Mouse (Mus musculus) CH12.LX (cell line): ENCODE data around the gene Cbfb. TPM values are rescaled to one million over a fixed set of nuclear protein-coding genes. Genes with fewer than 3 reads are reported as not detected.

Experiments
- DNase-seq: peaks from one replicate; pipeline ENCODE4 v3.0.0-alpha.2; 2013; ENCODE audit errors: extremely low read depth
- H3K27ac ChIP-seq: 2 replicates; pipeline ENCODE4 v1.5.1; 2012; ENCODE audit warnings: low read depth, mild to moderate bottlenecking, control low read depth, moderate library complexity; ENCODE audit not compliant: insufficient read depth
- H3K27me3 ChIP-seq: replicated peaks from 2 replicates; pipeline ENCODE3; 2012; ENCODE audit warnings: inconsistent platforms
- H3K36me3 ChIP-seq, 2 experiments: replicated peaks in 1 of 2; 2 replicates each; pipeline versions ENCODE3 to v1.6.1; 2012; ENCODE audit warnings: inconsistent platforms in 1 of 2, low read length in 1 of 2, mild to moderate bottlenecking in 1 of 2, mixed read lengths in 1 of 2, moderate library complexity in 1 of 2; ENCODE audit not compliant: control insufficient read depth in 1 of 2, insufficient read depth in 1 of 2
- H3K4me1 ChIP-seq, 2 experiments: 2 replicates each; pipeline ENCODE4 v1.6.1; 2012; ENCODE audit warnings: inconsistent platforms in 1 of 2, moderate library complexity in 1 of 2; ENCODE audit not compliant: insufficient read depth in 2 of 2, control insufficient read depth in 1 of 2
- H3K4me2 ChIP-seq: 2 replicates; pipeline ENCODE4 v1.6.1; 2012; ENCODE audit warnings: low read depth, mild to moderate bottlenecking, control low read depth; ENCODE audit not compliant: poor library complexity, insufficient read depth, severe bottlenecking
- H3K4me3 ChIP-seq, 3 experiments: fragments of 150-350 bp in 1 of 3; sonication (generic) in 1 of 3; replicated peaks in 1 of 3; 2 replicates each; pipeline versions ENCODE3 to v1.5.1; 2011 to 2012; ENCODE audit warnings: low read depth in 2 of 3, low read length in 2 of 3, mild to moderate bottlenecking in 2 of 3, moderate library complexity in 2 of 3, control low read depth in 1 of 3, improper control_type of control experiment in 1 of 3, inconsistent platforms in 1 of 3, mixed read lengths in 1 of 3; ENCODE audit not compliant: poor library complexity in 1 of 3
- H3K79me2 ChIP-seq: replicated peaks from 2 replicates; pipeline ENCODE4 v1.6.1; 2012; ENCODE audit warnings: mild to moderate bottlenecking, moderate library complexity; ENCODE audit not compliant: control insufficient read depth, poor library complexity, insufficient read depth, severe bottlenecking; ENCODE audit errors: extremely low read depth
- H3K9ac ChIP-seq: 2 replicates; pipeline ENCODE4 v1.6.1; 2012; ENCODE audit warnings: low read depth, mild to moderate bottlenecking, control low read depth, moderate library complexity; ENCODE audit not compliant: insufficient read depth
- H3K9me3 ChIP-seq: replicated peaks from 2 replicates; pipeline ENCODE3; 2012; ENCODE audit warnings: low read length, inconsistent platforms, mixed read lengths
- BHLHE40 ChIP-seq: IDR thresholded peaks from 2 replicates; pipeline ENCODE4 v1.6.1; 2011; ENCODE audit warnings: mild to moderate bottlenecking, low read depth, low read length, improper control_type of control experiment
- ELF1 ChIP-seq: IDR thresholded peaks from 2 replicates; pipeline ENCODE4 v1.6.1; 2014; ENCODE audit warnings: low read depth, mild to moderate bottlenecking, inconsistent platforms, low read length, improper control_type of control experiment
- EP300 ChIP-seq: IDR thresholded peaks from 2 replicates; pipeline ENCODE4 v1.6.1; 2011; ENCODE audit warnings: low read length, improper control_type of control experiment
- ETS1 ChIP-seq: conservative IDR thresholded peaks from 2 replicates; pipeline ENCODE4 v1.6.1; 2012; ENCODE audit warnings: low read depth, mild to moderate bottlenecking, inconsistent platforms, low read length, improper control_type of control experiment, moderate library complexity
- GABPA ChIP-seq: IDR thresholded peaks from 2 replicates; pipeline ENCODE4 v1.6.1; 2012; ENCODE audit warnings: low read depth, low read length, improper control_type of control experiment, inconsistent platforms; ENCODE audit not compliant: insufficient replicate concordance
- HCFC1 ChIP-seq: IDR thresholded peaks from 2 replicates; pipeline ENCODE4 v1.6.1; 2012; ENCODE audit warnings: low read depth, mild to moderate bottlenecking, inconsistent platforms, low read length, improper control_type of control experiment
- IRF4 ChIP-seq: IDR thresholded peaks from 2 replicates; pipeline ENCODE4 v1.6.1; 2014; ENCODE audit warnings: low read depth, mild to moderate bottlenecking, inconsistent platforms, low read length, improper control_type of control experiment
- JUN ChIP-seq: IDR thresholded peaks from 2 replicates; pipeline ENCODE4 v1.6.1; 2011; ENCODE audit warnings: low read depth, mild to moderate bottlenecking, low read length, improper control_type of control experiment, moderate library complexity; ENCODE audit not compliant: insufficient read depth
- MAZ ChIP-seq: IDR thresholded peaks from 2 replicates; pipeline ENCODE4 v1.6.1; 2012; ENCODE audit warnings: low read depth, mild to moderate bottlenecking, inconsistent platforms, low read length, improper control_type of control experiment, moderate library complexity
- MEF2A ChIP-seq: IDR thresholded peaks from 2 replicates; pipeline ENCODE4 v1.6.1; 2014; ENCODE audit warnings: low read depth, mild to moderate bottlenecking, inconsistent platforms, low read length, improper control_type of control experiment, borderline replicate concordance
- MYC ChIP-seq: IDR thresholded peaks from 2 replicates; pipeline ENCODE4 v1.6.1; 2011; ENCODE audit warnings: low read depth, mild to moderate bottlenecking, improper control_type of control experiment, low read length
- NELFE ChIP-seq: IDR thresholded peaks from 2 replicates; pipeline ENCODE4 v1.6.1; 2011; ENCODE audit warnings: low read depth, low read length, improper control_type of control experiment
- POLR2A ChIP-seq: IDR thresholded peaks from 2 replicates; pipeline ENCODE4 v1.6.1; 2011; ENCODE audit warnings: low read depth, mild to moderate bottlenecking, improper control_type of control experiment, low read length
- RAD21 ChIP-seq: IDR thresholded peaks from 2 replicates; pipeline ENCODE4 v1.6.1; 2011; ENCODE audit warnings: low read depth, mild to moderate bottlenecking, low read length, improper control_type of control experiment, moderate library complexity
- RCOR1 ChIP-seq: conservative IDR thresholded peaks from 2 replicates; pipeline ENCODE4 v1.6.1; 2012; ENCODE audit warnings: low read depth, mild to moderate bottlenecking, inconsistent platforms, low read length, improper control_type of control experiment
- SMC3 ChIP-seq: IDR thresholded peaks from 2 replicates; pipeline ENCODE4 v1.6.1; 2011; ENCODE audit warnings: low read depth, low read length, improper control_type of control experiment
- TBP ChIP-seq: conservative IDR thresholded peaks from 2 replicates; pipeline ENCODE4 v1.6.1; 2011; ENCODE audit warnings: low read depth, low read length, improper control_type of control experiment
- TCF12 ChIP-seq: IDR thresholded peaks from 2 replicates; pipeline ENCODE4 v1.6.1; 2014; ENCODE audit warnings: low read depth, mild to moderate bottlenecking, inconsistent platforms, low read length, improper control_type of control experiment
- UBTF ChIP-seq: IDR thresholded peaks from 2 replicates; pipeline ENCODE4 v1.6.1; 2012; ENCODE audit warnings: low read depth, mild to moderate bottlenecking, inconsistent platforms, low read length, improper control_type of control experiment, moderate library complexity
- USF1 ChIP-seq: IDR thresholded peaks from 2 replicates; pipeline ENCODE4 v1.6.1; 2014; ENCODE audit warnings: low read depth, mild to moderate bottlenecking, inconsistent platforms, low read length, improper control_type of control experiment
- USF2 ChIP-seq: conservative IDR thresholded peaks from 2 replicates; pipeline ENCODE4 v1.6.1; 2011; ENCODE audit warnings: low read depth, low read length, improper control_type of control experiment
- dilution Hi-C: fragments of 300-500 bp; cut with MboI; formaldehyde crosslinking; loops from 2 replicates; pipeline ENCODE4 v1.14.3; 2020; ENCODE audit warnings: low sequenced_read_pairs; ENCODE audit not compliant: extremely low pct_unique_long_range_greater_than_20kb, extremely low pct_ligation_motif_present
- in situ Hi-C: fragments of 300-500 bp; cut with MboI; formaldehyde crosslinking; loops from 3 replicates; pipeline ENCODE4 v1.14.3; 2019; ENCODE audit warnings: low sequenced_read_pairs, low pct_ligation_motif_present, low pct_unique_long_range_greater_than_20kb, mixed read lengths
- polyA plus RNA-seq: library from polyadenylated mRNA; unstranded; fragments of >175 nt; gene quantifications from 2 replicates; pipeline ENCODE4 v1.2.1, GENCODE M21; 2012; ENCODE audit warnings: low read depth; ENCODE audit not compliant: insufficient read length
- total RNA-seq, 2 experiments: library from RNA; depleted of rRNA; stranded (reverse); fragments of 300-350 nt in 1 of 2; fragments of >200 nt in 1 of 2; gene quantifications; 2 replicates each; pipeline ENCODE4 v1.2.3; 2012 to 2014

The Cbfb gene
- total and polyA plus RNA-seq, 3 experiments, result 49.7 to 170 (median 97.7) TPM

GRCm38 (mm10) chr8:105161121-105161652 lies 9.3 kb upstream of the Cbfb start:
- Histone ChIP-seq H3K79me2 (no peaks in the 10 kb centered on the region), H3K4me3 (no peak overlapping the region), H3K4me1 (peaks cover 0 to 25% of the 10 kb centered on the region in 2 experiments; a peak in 3 of 4 replicates), H3K4me2 (no peak overlapping the region), H3K27me3 (no peaks in the 10 kb centered on the region), H3K27ac (no peak overlapping the region), H3K9me3 (no peaks in the 10 kb centered on the region), H3K9ac (no peak overlapping the region), H3K36me3 (no peaks in the 10 kb centered on the region)
- dilution Hi-C loops, result no loop called here
- in situ Hi-C loops, result no loop called here
- DNase-seq, result no peak
- TF ChIP-seq IRF4 (no peak), USF2 (no peak), MAZ (no peak), POLR2A (no peak), UBTF (no peak), MEF2A (no peak), GABPA (no peak), ELF1 (no peak), MYC (no peak)

- Histone ChIP-seq H3K4me2 (no peak overlapping the region), H3K79me2 (no peaks in the 10 kb centered on the region), H3K9ac (no peak overlapping the region), H3K4me1 (peaks cover 0 to 21% of the 10 kb centered on the region in 2 experiments; a peak in 2 of 4 replicates), H3K27me3 (no peaks in the 10 kb centered on the region), H3K9me3 (no peaks in the 10 kb centered on the region), H3K27ac (no peak overlapping the region), H3K36me3 (no peaks in the 10 kb centered on the region), H3K4me3 (no peak overlapping the region)
- DNase-seq, result no peak
- in situ Hi-C loops, result no loop called here
- TF ChIP-seq RCOR1 (no peak), EP300 (no peak), IRF4 (no peak), TCF12 (no peak), JUN (no peak), TBP (no peak), BHLHE40 (no peak), NELFE (no peak), MAZ (no peak), RAD21 (no peak), HCFC1 (no peak), UBTF (no peak), SMC3 (no peak), ETS1 (no peak), MYC (no peak), USF1 (no peak)
- dilution Hi-C loops, result no loop called here
Measured at GRCm38 (mm10) chr8:105164272-105164902, 6.1 kb upstream of the Cbfb start.
